Mouse (Mus musculus) c-Kit-positive CD71-negative TER-119-negative erythroid progenitor cells, embryonic 14.5 days (primary cell): Measurements from ENCODE around the gene C330007P06Rik.
"Not testable (repeated sequence)": the region's sequence is repeated elsewhere in the genome, so short reads cannot be mapped to it uniquely, and the experiment has no call there.

Source experiments
- DNase-seq: peaks from one replicate; pipeline ENCODE4 v3.0.0-alpha.2; 2013; ENCODE audit warnings: low read depth

Gene C330007P06Rik

DNA sequence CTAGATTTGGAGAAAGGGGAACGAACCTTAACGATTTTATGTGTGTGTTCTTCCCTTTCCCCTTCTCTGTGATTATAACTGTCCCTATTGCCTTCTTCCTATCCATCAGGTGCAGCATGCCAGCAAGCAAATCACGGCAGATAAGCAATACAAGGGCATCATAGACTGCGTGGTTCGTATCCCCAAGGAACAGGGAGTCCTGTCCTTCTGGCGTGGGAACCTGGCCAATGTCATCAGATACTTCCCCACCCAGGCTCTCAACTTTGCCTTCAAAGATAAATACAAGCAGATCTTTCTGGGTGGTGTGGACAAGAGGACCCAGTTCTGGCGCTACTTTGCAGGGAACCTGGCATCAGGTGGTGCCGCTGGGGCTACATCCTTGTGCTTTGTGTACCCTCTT is 77.2 kb downstream of the C330007P06Rik start:
- not testable (repeated sequence) for DNase-seq

- no peak for DNase-seq
Measured at GRCm38 (mm10) chrX:36796163-36796581, 77.7 kb downstream of the C330007P06Rik start.

GRCm38 (mm10) chrX:36795424-36796162 is 78.3 kb downstream of the C330007P06Rik start, which contains the start of gene Slc25a5:
Slc25a5 (plus strand) TSS chrX:36795651.
- peak; percentile 59 for DNase-seq

DNA sequence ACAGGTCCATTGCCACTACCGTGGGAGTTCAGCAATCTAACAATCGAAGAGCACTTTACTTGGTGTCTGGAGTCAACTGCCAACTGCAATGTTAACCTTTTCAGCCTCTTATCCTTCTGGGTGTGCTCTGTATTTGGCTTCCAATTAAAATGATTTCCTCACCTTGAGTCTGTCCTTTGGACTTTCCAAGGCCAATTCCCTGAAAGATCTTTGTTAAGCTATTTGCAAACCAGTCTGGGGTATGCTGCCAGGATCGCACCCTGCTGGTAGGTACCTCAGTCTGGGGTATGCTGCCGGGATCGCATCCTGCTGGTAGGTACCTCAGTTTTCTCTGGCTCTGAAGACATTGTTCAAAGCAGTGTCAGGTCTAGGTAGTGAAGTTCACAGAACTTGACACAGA is 79.3 kb downstream of the C330007P06Rik start:
- DNase-seq: no peak

DNA sequence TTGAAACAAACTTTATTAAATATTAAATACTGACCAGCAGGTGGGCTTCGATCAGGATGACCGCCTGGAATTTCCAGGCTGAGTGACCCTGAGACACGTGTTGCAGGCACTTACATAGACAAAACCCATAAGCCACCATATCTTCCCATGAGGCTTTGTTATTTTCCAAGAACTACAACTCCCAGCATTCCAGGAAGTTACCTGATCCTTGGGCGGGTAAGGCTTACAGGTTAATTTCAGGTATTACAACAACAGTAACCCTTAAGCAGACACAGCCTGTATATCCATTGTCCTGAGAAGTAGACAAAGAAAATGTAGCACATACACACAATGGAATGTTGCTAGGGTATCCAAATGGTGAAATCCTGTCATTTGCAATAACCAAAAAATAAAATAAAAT is 84.6 kb downstream of the C330007P06Rik start:
- no peak for DNase-seq

GRCm38 (mm10) chrX:36777694-36778093 is 96.2 kb downstream of the C330007P06Rik start:
- DNase-seq: no peak

DNA sequence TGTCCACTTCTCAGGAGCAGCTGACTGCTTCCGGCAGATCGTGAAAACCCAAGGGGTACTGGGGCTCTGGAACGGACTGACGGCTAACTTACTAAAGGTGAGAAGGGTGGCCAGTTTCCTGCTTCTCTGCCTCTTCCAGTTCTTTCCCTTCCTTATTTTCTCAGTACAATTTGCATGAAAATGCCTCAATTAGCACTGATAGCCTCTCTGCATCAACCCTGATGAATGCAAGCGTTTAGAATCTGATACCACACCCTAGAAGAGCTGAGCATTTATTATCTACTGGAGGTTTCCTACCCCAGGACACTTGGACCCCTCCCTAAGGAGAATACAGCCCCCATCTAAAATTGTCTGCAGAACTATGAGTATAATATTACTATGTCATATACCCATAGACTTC is 98.4 kb downstream of the C330007P06Rik start:
- DNase-seq: no peak
